Mouse (Mus musculus) bone marrow, adult 2 months (tissue): ENCODE data around the gene Ceacam10.

Source experiments
- CTCF ChIP-seq: fragments of 200-500 bp; IDR thresholded peaks from 2 replicates; pipeline ENCODE4 v1.5.1; 2011; ENCODE audit warnings: low read length, control low read depth; ENCODE audit not compliant: control insufficient read depth, insufficient read depth
- POLR2A ChIP-seq: fragments of 200-500 bp; IDR thresholded peaks from 2 replicates; pipeline ENCODE4 v1.6.1; 2011; ENCODE audit warnings: low read depth, mild to moderate bottlenecking, control low read depth, low read length, borderline replicate concordance; ENCODE audit not compliant: control insufficient read depth

- TF ChIP-seq CTCF (no peak), POLR2A (no peak)
These were observed 27.8 kb downstream of the Ceacam10 start for GRCm38 (mm10) chr7:24804826-24805225.
